Mouse (Mus musculus): ENCODE results near the gene Ankrd11.

Gene Ankrd11

GRCm38 (mm10) chr8:122836696-122837095 is 205.4 kb downstream of the Ankrd11 start:
- no peak for DNase-seq

DNA sequence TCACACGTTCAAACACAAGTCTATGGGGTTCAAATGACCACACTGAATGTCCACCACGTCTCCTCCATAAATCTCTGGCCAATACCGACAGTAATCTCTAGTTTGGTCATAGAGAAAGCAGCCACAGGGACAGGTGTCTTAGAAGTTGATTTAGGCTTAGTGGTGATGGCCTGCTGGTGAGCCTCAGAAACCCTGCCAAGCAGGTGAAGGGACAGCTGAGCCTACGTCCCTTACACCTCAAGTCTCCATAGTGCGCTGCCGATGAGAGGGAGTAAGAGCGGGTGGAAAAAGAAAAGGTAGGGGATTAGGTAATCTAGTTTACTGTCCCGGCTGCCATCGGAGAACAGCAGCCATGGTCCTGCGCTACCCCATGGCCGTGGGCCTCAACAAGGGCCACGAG is 205.9 kb downstream of the Ankrd11 start:
- DNase-seq = no peak

- DNase-seq = peak; percentile 66
Observed at GRCm38 (mm10) chr8:122834971-122835370, 207.1 kb downstream of the Ankrd11 start.

- DNase-seq = no peak
Observed at GRCm38 (mm10) chr8:122834416-122834815, 207.7 kb downstream of the Ankrd11 start.

Data from right cerebral cortex, postnatal 25 days (tissue).